ENCODE assay signal across 7 mouse cellular contexts in the genomic region with DNA sequence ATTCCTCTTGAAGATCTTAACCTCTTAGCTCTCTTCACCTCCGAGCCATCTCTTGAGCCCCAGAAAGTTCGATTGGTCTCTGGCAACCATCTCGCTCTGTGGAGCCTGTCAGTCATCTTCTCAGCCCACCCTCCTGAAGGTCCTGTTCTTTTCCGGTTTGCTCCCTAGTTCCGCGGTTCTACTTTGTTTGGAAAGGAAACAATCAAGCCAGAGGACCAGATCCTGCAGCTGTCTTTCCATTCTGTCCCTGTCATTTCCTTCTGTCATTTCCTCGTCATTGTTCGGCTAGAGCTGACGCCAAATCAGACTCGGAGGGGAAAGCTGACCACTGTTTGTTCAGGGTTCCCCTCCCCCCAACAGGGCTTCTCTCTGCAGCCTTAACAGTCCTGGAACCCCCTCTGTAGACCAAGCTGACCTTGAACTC. TPM values are rescaled to one million over a fixed set of nuclear protein-coding genes. Genes with fewer than 3 reads are reported as not detected.
DNase-seq lines count a peak whose midpoint lies in the region; ATAC-seq and TF ChIP-seq lines count a peak whose summit lies in the region.

No protein-coding gene starts in this region.

- 2% methylated on average over 10 of the region's 10 CpGs for WGBS in bone marrow, adult 2 months
- 26% methylated on average over 10 of the region's 10 CpGs for WGBS in heart, embryonic 11.5 days (ENCODE audit: insufficient replicate concordance)

- no peak for TF ChIP-seq CTCF in bone marrow, adult 2 months (IDR thresholded peaks at IDR 0.05; ENCODE audit: control insufficient read depth, insufficient read depth, low read length)

- peaks cover 9 to 12% of the 10 kb centered on the region in 2 experiments; a peak in 3 of 4 replicates for H3K4me1 ChIP-seq in ES-E14 (ENCODE audit: control insufficient read depth in 2 of 2, insufficient read depth in 2 of 2, low read length in 2 of 2, poor library complexity in 1 of 2)
- H3K4me1 ChIP-seq in bone marrow, adult 2 months (ENCODE audit: control insufficient read depth, insufficient read depth, low read length) = peaks cover 8% of the 10 kb centered on the region
- peaks cover 5% of the 10 kb centered on the region; the same call in 1 of the 2 replicates for H3K4me1 ChIP-seq in heart, embryonic 11.5 days (ENCODE audit: control insufficient read depth, insufficient read depth, low read length)

- H3K27me3 ChIP-seq in heart, embryonic 11.5 days (ENCODE audit: control insufficient read depth, insufficient read depth, low read length) = no peaks in the 10 kb centered on the region

- no peaks in the 10 kb centered on the region for H3K9me3 ChIP-seq in ES-E14 (ENCODE audit: control insufficient read depth, insufficient read depth, low read depth, low read length)
- no peaks in the 10 kb centered on the region for H3K9me3 ChIP-seq in heart, embryonic 11.5 days (replicated peaks; ENCODE audit: control insufficient read depth, low read length)

- in situ Hi-C loops in ES-E14 (cut with MboI; ENCODE audit: low sequenced_read_pairs in 2 of 2, unreplicated experiment in 2 of 2) = no loop called here

- H3K4me2 ChIP-seq in heart, embryonic 11.5 days = peak overlapping the region; percentile 56

- DNase-seq in ES-E14 (ENCODE audit: low read depth, low spot score) = no peak
- DNase-seq in kidney, postnatal 14 days = peak; percentile 49
- DNase-seq in mesoderm, embryonic 11.5 days (ENCODE audit: low read depth, low spot score) = peak; percentile 43
- DNase-seq in right cerebral cortex, adult 18-20 months = no peak

- peak overlapping the region; percentile 2 to 29; a peak in 3 of 4 replicates for H3K4me3 ChIP-seq in ES-E14 (ENCODE audit: insufficient read depth in 1 of 2, low read depth in 1 of 2, low read length in 2 of 2, poor library complexity in 1 of 2, severe bottlenecking in 1 of 2)
- peak overlapping the region; percentile 21 for H3K4me3 ChIP-seq in bone marrow, adult 2 months (replicated peaks; ENCODE audit: control insufficient read depth, low read depth, low read length)
- H3K4me3 ChIP-seq in heart, embryonic 11.5 days (ENCODE audit: low read depth, low read length) = peak overlapping the region; percentile 23; the same call in 1 of the 2 replicates

- no peak for TF ChIP-seq POLR2A in bone marrow, adult 2 months (IDR thresholded peaks at IDR 0.05; ENCODE audit: borderline replicate concordance, control insufficient read depth, low read depth, low read length)

- no peaks in the 10 kb centered on the region for H3K36me3 ChIP-seq in ES-E14 (ENCODE audit: control insufficient read depth, insufficient read depth, low read length, poor library complexity, severe bottlenecking)
- H3K36me3 ChIP-seq in heart, embryonic 11.5 days (ENCODE audit: control insufficient read depth, insufficient read depth, low read length) = no peaks in the 10 kb centered on the region

- peak overlapping the region; percentile 71 for H3K27ac ChIP-seq in ES-E14 (ENCODE audit: insufficient read depth, low read depth, low read length, poor library complexity, severe bottlenecking)
- peak overlapping the region; percentile 64 for H3K27ac ChIP-seq in bone marrow, adult 2 months (ENCODE audit: control insufficient read depth, insufficient read depth, low read depth, low read length, poor library complexity)
- H3K27ac ChIP-seq in heart, embryonic 11.5 days (ENCODE audit: low read depth, low read length) = peak overlapping the region; percentile 85

- ATAC-seq in heart, embryonic 11.5 days (replicated peaks; ENCODE audit: insufficient number of reproducible peaks, low FRiP score, low TSS enrichment) = peak; percentile 66
- ATAC-seq in megakaryocyte-erythroid progenitor cell, adult 5-6 weeks (replicated peaks; ENCODE audit: low FRiP score, low TSS enrichment, poor library complexity, severe bottlenecking) = no peak

- peak overlapping the region; percentile 38; the same call in 1 of the 2 replicates for H3K9ac ChIP-seq in ES-E14 (ENCODE audit: insufficient read depth, low read depth, low read length, poor library complexity, severe bottlenecking)
- H3K9ac ChIP-seq in heart, embryonic 11.5 days (ENCODE audit: low read depth, low read length) = peak overlapping the region; percentile 56

TF ChIP-seq in ES-E14, 5 proteins besides CTCF, POLR2A, EP300 and RAD21:
- no peak for TF ChIP-seq MAFK (IDR thresholded peaks at IDR 0.05; ENCODE audit: insufficient read depth, low read depth, low read length)
- no peak for TF ChIP-seq ZC3H11A (IDR thresholded peaks at IDR 0.05; ENCODE audit: borderline replicate concordance, low read depth, low read length)

RNA-seq across cellular contexts. Expression of a gene that starts 27.0 kb away (rescaled TPM):
- 10.5 and 12.8 TPM in 2 replicates for total RNA-seq in ES-E14 (2012; rRNA removed)
- polyA plus RNA-seq in bone marrow, adult 2 months (2011; ENCODE audit: insufficient read depth, insufficient read length, low replicate concordance, missing spikeins) = 5.0 and 9.6 TPM in 2 replicates
- 4.7 and 5.5 TPM in 2 replicates for polyA plus RNA-seq in heart, embryonic 11.5 days (2014; fragmentation: Nextera tagmentation; extraction: Ambion mirVana)
- 14.0 and 20.2 TPM in 2 replicates for total RNA-seq in megakaryocyte-erythroid progenitor cell, adult 5-6 weeks (2014; fragmentation: Nextera tagmentation)
- 8.8 and 10.1 TPM in 2 replicates for total RNA-seq in megakaryocyte-erythroid progenitor cell, adult 5-6 weeks (2017)

RNA-seq across cellular contexts. Expression of a gene that starts 41.7 kb away (rescaled TPM):
- 320 and 535 TPM in 2 replicates for total RNA-seq in ES-E14 (2012; rRNA removed)
- polyA plus RNA-seq in bone marrow, adult 2 months (2011; ENCODE audit: insufficient read depth, insufficient read length, low replicate concordance, missing spikeins) = 80.6 and 102 TPM in 2 replicates
- 271 and 345 TPM in 2 replicates for polyA plus RNA-seq in heart, embryonic 11.5 days (2014; fragmentation: Nextera tagmentation; extraction: Ambion mirVana)
- 250 and 255 TPM in 2 replicates for total RNA-seq in megakaryocyte-erythroid progenitor cell, adult 5-6 weeks (2014; fragmentation: Nextera tagmentation)
- 258 and 279 TPM in 2 replicates for total RNA-seq in megakaryocyte-erythroid progenitor cell, adult 5-6 weeks (2017)

Comparison
In these comparisons a context has a peak if more than half of its experiments do, and no peak if none do; other contexts are left out.
1. DNase-seq: peak in kidney, postnatal 14 days (single experiment) and mesoderm, embryonic 11.5 days (single experiment); none in ES-E14 (single experiment) and right cerebral cortex, adult 18-20 months (single experiment).
2. Peak in every context shown above with its lines, with median percentiles within 50 percentile points of each other: H3K27ac ChIP-seq and H3K4me3 ChIP-seq.